Mouse (Mus musculus): ENCODE measurements around the gene Csdc2. TPM values are rescaled to one million over a fixed set of nuclear protein-coding genes. Genes with fewer than 3 reads are reported as not detected.

The Csdc2 gene
- not detected for polyA plus RNA-seq (2017; shearing (Covaris generic))

DNA sequence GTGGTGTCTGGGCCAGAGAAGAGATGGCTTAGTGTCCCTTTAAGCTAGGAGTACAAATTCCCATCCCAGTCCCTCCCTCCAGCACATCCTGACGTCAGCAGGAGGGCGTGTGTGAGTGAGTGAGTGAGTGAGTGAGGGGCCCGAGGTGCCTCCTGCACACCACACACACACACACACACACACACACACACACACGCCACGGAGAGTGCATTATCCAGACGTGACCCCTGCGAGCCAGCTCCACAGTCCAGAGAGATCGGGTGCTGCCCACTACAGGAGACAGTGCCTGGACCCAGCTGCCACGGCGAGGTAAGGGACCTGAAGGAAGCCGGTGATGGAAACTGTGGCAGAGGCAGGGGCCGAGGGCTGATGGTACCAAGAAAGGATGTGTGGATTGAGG, at the start of gene Csdc2:
Gene Csdc2 (plus strand): TSS at position 81 of the 400 bp plus-strand sequence.

DNA sequence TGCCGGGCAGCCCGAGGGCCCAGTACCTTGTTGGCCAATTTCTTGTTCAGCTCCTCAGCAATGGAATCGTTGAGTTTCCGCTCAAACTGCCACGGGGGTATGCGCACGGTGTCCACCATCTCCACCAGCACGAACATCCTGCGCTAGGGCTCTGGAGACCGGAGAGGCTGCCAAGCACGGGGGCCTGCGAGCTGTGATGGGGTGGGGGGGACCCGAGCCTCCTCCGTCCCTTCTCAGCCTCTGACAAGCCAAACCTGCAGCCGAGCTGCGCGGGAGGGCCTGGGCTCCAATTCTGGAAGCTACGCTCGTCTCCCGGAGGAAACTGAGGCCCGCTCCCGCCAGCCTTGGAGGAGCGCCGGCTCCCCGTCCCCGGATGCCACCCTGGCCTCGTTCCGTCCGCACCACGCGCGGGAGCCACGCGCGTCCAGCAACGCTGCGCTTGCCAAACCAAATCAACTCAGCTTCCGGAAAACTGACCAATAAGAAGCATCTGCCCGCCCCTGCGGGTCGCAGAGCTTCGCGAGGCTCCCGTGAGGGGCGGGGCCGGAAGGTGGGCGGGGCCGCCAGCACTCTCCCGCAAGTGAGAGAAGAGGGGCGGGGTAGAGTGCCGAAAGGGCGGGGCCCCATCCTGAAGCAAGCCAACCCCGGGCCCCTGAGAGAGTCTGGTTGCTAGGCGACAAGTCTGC, 10.7 kb upstream of the Csdc2 start, which contains the start of gene Polr3h:
Gene Polr3h (minus strand): TSS at position 481 of the 686 bp plus-strand sequence.

DNA sequence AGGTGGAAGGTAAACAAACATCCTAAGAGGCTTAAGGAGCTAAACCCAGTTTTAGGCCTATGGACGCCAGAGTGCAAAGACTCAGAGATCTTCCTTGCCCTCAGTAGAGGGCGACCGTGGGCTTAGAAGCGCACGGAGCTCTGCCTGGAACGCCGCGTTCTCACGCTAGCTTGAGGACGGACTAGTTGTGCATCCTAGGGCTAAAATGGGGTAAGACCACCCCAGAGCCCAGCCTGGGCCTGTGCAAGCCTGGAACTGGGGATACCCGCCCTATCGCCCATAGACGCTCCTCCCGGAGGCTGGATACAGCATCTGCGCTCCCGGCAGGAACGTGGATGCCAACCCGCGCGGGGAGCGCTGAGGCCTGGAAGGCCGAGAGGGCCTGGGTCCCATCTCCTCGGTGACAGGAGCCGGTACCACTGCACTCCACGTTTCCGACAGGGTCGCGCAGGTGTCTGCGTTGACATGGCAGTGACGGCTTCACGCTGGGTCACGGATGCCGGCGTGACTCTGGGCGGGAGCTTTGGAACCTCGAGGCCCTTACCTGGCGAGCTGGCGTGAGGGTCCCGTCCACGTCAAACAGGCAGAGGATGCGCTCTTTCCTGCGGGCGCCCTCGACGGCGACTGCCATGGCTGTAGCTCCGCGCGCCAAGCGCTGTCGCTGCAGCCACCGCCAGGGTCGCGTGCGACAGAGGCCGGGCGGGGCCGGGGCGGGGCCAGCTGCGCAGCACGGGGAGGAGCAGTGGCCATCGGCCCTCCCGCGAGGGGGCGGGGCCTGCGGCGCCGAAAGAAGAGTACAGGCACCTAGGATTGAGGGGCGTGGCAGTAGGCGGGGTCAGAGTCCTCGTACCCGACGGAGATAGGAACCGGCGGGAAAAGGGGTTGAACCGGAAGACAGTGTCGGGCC, 23.9 kb downstream of the Csdc2 start, which contains the start of gene Pmm1:
Gene Pmm1 (minus strand): TSS at position 760 of the 907 bp plus-strand sequence.

DNA sequence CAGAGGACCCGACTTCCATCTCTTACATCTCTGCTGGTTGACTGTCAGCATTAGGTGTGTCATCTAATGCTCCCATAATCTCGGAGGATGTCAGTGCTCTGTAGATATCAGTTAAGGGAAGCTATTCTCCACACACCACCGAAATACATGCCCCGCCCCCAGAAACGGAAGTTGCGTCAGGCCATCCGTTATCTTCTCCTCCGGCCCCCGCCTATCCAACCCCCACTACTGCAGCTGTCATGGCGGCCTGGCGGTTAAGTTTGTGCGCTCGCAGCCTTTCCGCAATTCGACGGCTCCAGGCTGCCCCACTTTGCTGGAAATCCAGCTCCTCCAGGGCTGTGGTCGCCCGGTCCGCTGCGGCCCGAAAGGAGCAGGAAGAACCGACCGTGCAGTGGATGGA, 43.8 kb downstream of the Csdc2 start, which contains the start of gene 1700029P11Rik:
Gene 1700029P11Rik (plus strand): TSS at position 220 of the 400 bp plus-strand sequence.

DNA sequence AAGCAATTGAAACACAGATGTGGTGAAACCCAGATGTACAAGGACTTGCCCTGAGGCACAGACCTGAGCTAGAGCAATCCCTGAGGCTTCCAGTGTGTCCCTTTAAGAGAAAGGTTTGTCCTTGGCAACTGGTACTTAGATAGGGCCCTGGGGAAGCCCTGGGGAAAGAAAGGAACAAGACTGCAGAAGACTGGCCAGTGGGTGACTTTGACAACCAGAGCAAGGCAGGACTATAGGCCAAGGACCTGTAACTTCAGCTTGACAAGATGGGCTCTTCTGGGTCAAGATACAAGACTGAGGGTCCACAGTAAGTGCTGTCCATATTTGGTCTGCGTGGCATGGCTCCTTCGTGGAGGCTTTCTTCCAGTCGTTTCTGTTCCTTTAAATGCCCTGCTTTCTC, 51.1 kb downstream of the Csdc2 start, which contains the start of gene Xrcc6:
Gene Xrcc6 (plus strand): TSS at position 190 of the 400 bp plus-strand sequence.

Other genes with a start within 250 kb of the Csdc2 start
- 4.7 TPM for gene Chadl, start 239.5 kb upstream of the Csdc2 start, polyA plus RNA-seq (2017; shearing (Covaris generic))
- 6.3 TPM for gene Zc3h7b, start 191.7 kb upstream of the Csdc2 start, polyA plus RNA-seq (2017; shearing (Covaris generic))
- 98.3 TPM for gene Rangap1, start 191.2 kb upstream of the Csdc2 start, polyA plus RNA-seq (2017; shearing (Covaris generic))
- 13.4 TPM for gene Tef, start 134.3 kb upstream of the Csdc2 start, polyA plus RNA-seq (2017; shearing (Covaris generic))
- gene Tob2, start 78.0 kb upstream of the Csdc2 start, polyA plus RNA-seq (2017; shearing (Covaris generic)), result 79.1 TPM
- gene Phf5a, start 64.8 kb upstream of the Csdc2 start, polyA plus RNA-seq (2017; shearing (Covaris generic)), result 110 TPM
- gene Aco2, start 64.5 kb upstream of the Csdc2 start, polyA plus RNA-seq (2017; shearing (Covaris generic)), result 135 TPM
- gene Polr3h, start 10.5 kb upstream of the Csdc2 start, polyA plus RNA-seq (2017; shearing (Covaris generic)), result 36.9 TPM
- 10.6 TPM for gene Pmm1, start 24.2 kb downstream of the Csdc2 start, polyA plus RNA-seq (2017; shearing (Covaris generic))
- gene 1700029P11Rik, start 43.8 kb downstream of the Csdc2 start, polyA plus RNA-seq (2017; shearing (Covaris generic)), result not detected
- 73.3 TPM for gene Xrcc6, start 51.1 kb downstream of the Csdc2 start, polyA plus RNA-seq (2017; shearing (Covaris generic))
- gene Desi1, start 97.1 kb downstream of the Csdc2 start, polyA plus RNA-seq (2017; shearing (Covaris generic)), result 34.1 TPM
- gene Snu13, start 110.8 kb downstream of the Csdc2 start, polyA plus RNA-seq (2017; shearing (Covaris generic)), result 188 TPM
- gene 4930407I10Rik, start 122.4 kb downstream of the Csdc2 start, polyA plus RNA-seq (2017; shearing (Covaris generic)), result not detected
- 0.09 TPM for gene Mei1, start 133.2 kb downstream of the Csdc2 start, polyA plus RNA-seq (2017; shearing (Covaris generic))
- 32.2 TPM for gene Ccdc134, start 191.2 kb downstream of the Csdc2 start, polyA plus RNA-seq (2017; shearing (Covaris generic))
- 169 TPM for gene Srebf2, start 210.4 kb downstream of the Csdc2 start, polyA plus RNA-seq (2017; shearing (Covaris generic))